Mouse (Mus musculus): Measurements from ENCODE around the gene Nme6.

DNA sequence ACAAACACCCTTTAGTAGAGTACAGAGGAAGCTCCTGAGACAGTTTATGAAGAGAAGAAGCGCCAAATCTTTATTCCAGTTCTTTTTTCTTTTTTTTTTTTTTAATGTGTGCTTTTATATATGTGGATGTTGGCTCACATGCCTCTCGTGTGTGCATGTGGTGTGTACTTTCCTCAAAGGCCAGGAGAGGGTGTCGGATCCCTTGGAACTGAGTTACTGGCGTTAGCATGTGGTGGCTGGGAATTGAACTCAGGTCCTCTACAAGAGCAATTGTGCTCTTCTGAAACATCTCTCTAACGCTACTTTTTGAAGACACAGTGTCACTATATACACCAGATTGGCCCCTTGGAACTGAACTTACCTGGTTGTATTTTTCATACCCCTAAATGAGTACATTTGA lies 45.1 kb downstream of the Nme6 start:
- TF ChIP-seq POLR2A (IDR thresholded peaks at IDR 0.05; ENCODE audit: control insufficient read depth, low read depth, low read length) (no peak), CTCF (IDR thresholded peaks at IDR 0.05; ENCODE audit: control insufficient read depth, insufficient read depth, insufficient replicate concordance, low read depth, low read length) (no peak)

Measured in testis, adult 2 months (tissue).